Mouse (Mus musculus) right cerebral cortex, postnatal 4 days (tissue): ENCODE measurements around the gene Rab29.
"Not testable (repeated sequence)": the region's sequence is repeated elsewhere in the genome, so short reads cannot be mapped to it uniquely, and the experiment has no call there.

Source experiments
- DNase-seq: peaks from one replicate; pipeline ENCODE4 v3.0.0-alpha.2; 2022

Rab29 gene

DNA sequence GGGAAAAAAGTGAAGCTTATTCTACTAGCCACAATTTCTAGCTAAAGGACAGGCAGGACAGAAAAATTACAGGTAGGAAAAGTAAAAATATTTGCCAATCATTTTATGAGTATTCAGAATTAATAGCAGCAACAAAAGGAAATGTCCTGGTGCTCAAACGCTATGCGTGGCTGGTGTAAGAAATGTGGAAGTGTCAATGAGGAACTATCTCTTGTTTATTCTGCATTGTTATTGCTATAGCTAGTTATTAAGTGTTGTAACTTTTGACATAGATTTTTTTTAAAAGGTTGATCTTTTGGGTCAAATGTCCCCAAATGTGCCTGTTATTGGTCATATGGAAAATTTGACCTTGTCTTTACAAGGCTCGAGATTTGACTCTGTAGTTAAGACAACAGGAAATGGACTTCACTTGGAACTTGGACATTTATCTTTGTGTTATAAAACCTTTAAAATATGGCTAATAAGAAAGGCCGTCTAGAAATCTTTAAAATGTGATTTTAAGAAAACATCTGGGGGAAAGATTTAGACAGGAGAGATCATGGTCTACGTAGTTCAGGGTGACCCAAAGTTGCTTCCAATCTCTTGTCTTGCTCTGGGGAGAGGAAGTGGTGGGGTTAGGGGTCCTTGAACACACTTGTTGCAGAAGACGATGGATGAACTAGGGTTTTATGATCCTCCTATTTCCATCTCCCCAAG lies 572 bp upstream of the Rab29 start:
- no peak for DNase-seq

GRCm38 (mm10) chr1:131867946-131868290 lies 894 bp downstream of the Rab29 start:
- DNase-seq: no peak

- DNase-seq: no peak
These were observed 2.5 kb downstream of the Rab29 start for GRCm38 (mm10) chr1:131869561-131869960.

- no peak for DNase-seq
These were observed 5.8 kb downstream of the Rab29 start for GRCm38 (mm10) chr1:131872856-131873255.

DNA sequence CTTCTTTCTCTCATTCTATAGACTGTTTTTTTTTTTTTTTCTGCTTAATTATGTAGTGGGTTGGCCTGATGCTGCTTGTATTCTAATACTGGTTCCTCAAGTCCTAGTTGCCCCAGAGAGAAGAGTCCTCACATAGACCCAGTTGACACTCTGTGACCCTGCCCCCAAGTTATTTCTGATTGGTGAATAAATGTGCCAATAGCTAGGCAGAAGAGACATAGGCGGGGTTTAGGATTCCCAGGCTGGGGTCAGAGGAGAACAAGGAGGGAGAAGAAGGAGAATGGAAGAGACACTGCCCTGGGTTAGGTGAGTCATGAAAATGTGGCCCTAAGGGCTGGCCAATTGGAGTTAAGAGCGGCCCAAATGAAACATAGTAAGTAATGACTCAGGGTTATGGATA lies 12.8 kb downstream of the Rab29 start:
- no peak for DNase-seq

DNA sequence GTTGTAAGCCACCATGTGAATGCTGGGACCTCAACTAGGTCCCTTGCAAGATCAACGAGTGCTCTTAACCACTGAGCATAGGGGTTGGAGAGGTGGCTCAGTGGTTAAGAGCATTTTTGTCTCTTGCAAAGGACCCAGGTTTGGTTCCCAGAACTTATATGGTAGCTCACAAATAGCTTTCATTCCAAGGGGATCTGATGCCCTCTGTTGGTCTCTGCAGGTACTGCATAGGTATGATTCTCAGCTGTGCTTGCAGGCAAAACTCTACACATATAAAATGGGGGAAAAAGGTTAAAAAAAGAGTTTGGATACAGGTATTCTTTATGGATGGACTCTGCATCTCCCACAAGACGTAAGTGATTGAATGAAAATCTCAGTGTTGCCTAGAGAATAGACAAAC lies 15.8 kb downstream of the Rab29 start:
- no peak for DNase-seq

DNA sequence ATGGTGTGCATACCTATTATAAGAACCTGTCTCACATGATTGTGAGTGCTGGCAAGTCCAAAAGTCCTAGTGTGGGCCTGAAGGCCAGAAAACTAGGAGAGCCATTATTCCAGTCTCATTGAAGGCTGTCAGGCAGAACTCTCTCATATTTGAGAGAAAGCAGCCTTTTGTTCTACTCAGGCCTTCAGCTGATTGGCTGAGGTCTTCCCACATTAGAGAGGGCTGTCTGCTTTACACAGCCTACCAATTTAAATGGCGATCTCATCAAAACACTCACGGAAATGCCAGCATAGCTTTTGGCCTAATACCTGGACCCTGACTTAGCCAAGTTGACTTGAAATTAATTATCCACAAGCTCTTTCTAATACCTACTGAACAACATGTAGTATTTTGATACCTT lies 19.1 kb downstream of the Rab29 start:
- DNase-seq: no peak

GRCm38 (mm10) chr1:131886641-131887040 lies 19.6 kb downstream of the Rab29 start:
- no peak for DNase-seq

GRCm38 (mm10) chr1:131890043-131890658 lies 23.1 kb downstream of the Rab29 start:
- DNase-seq: no peak

DNA sequence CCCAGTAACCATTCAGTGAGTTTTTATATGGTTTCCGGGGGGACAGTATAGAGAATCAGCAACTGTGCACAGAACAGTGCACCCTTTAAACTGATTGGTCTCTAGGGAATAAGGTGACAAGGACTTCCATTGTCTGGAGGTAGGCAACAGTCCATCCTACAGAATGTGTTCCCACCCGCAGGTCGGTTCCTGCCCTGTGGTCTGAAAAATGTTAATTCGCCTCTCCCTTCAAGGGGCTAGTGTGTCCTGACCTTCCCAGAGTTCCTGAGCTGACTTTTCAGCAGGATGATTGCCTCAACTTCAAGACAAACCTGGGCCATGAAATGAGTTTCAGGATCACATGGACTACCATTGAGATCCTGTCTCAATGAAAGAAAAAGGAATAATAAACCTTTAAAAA lies 24.4 kb downstream of the Rab29 start:
- DNase-seq: no peak

- DNase-seq: no peak
These were observed 35.7 kb downstream of the Rab29 start for GRCm38 (mm10) chr1:131902679-131903078.

DNA sequence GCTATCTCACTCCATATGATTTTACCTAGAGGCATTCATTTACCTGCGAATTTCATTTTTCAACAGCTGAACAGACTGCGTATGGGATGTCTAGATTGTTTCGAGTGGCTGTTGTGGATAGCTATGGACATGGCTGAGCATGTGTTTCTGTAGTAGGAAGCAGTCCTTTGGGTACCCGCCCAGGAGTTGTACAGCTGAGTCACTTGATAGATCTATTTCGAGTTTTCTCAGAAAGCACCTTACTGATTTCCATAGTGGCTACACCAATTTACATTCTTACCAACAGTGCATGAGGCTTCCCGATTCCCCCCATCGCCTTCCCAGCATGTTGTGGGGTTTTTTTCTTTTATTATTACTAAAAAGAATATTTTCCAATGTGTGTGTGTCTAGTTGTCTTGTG lies 36.2 kb downstream of the Rab29 start:
- DNase-seq: no peak

DNA sequence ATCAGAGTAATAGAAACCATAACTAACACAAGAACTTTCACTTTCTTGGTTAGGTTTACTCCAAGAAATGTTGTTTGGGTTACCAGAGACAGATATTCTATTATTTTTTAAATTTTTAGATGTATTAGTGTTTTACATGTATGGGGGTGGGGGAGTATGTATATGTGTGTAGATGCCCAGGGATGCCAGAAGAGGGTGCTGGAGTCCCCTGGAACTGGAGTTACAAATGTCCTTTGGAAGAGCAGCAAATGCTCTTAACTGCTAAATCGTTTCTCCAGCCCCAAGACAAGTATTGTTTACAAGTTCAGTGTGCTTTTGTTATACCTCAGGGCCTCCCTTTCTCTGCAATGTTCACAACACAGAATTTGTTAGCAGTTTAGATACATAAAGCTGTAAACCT lies 38.5 kb downstream of the Rab29 start:
- DNase-seq: no peak

DNA sequence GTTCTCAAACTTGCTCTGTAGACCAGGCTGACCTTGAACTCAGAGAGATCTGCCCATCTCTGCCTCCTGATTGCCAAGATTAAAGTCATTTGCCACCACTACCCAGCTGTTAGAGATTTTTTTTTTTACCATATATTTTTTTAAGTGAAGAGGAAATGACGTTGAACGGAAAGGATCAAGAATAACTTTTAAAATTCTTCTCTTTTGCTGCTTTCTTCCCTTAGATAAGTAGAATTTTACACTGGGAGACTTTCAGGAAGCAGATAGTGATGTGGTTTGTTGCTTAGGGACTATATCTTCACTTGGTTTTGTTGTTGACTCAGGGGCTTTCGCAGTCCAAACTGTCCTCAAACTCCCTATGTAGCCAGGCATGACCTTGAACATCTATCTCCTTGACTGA lies 41.4 kb downstream of the Rab29 start:
- DNase-seq: no peak

DNA sequence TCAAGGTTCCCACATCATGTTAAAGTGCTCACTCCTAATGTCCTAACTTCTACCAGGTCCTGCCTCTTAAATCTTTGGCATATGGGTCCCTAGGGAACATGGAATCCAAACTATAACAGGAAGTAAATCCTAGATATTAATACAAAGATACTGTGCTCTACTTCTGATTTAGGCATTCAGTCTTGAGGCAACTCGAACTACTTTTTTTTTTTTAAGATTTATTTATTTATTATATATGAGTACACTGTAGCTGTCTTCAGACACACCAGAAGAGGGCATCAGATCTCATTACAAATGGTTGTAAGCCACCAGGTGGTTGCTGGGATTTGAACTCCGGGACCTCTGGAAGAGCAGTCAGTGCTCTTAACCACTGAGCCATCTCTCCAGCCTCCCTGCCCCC lies 42.2 kb downstream of the Rab29 start:
- not testable (repeated sequence) for DNase-seq

DNA sequence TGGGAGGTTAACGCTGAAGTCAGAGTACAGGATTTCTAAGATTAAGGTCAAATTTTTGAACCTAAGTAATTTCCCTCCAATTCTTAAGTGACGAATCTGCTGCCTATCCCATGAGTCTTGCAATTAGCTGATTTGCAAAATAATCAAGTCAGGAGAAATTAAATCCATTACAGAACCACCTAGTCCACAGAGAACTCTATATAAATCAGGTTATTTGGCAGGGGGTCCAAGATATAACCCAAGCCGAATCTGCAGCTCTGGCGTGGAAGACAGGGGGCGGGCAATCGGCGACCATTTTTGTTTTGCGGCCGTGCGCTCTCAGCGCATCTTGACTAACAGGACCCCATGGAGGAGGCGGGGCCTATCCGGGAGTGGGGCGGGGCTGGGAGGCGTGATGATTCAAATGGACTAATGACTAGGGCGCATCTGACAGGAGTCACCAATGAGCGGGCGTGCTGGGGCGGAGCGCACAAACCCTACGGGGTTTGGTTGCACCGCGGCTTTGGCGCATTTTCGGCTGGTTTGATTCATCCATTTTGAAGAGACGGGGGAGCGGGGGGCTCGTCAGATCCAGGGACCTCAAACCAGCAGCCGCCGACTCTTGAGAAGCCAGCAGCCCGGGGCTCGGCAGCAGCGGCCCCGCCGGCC lies 43.1 kb downstream of the Rab29 start, which contains the start of gene Nucks1:
Gene Nucks1, plus strand, starts transcription at position 534 of the 648 bp plus-strand sequence.
- peak; percentile 99 for DNase-seq

DNA sequence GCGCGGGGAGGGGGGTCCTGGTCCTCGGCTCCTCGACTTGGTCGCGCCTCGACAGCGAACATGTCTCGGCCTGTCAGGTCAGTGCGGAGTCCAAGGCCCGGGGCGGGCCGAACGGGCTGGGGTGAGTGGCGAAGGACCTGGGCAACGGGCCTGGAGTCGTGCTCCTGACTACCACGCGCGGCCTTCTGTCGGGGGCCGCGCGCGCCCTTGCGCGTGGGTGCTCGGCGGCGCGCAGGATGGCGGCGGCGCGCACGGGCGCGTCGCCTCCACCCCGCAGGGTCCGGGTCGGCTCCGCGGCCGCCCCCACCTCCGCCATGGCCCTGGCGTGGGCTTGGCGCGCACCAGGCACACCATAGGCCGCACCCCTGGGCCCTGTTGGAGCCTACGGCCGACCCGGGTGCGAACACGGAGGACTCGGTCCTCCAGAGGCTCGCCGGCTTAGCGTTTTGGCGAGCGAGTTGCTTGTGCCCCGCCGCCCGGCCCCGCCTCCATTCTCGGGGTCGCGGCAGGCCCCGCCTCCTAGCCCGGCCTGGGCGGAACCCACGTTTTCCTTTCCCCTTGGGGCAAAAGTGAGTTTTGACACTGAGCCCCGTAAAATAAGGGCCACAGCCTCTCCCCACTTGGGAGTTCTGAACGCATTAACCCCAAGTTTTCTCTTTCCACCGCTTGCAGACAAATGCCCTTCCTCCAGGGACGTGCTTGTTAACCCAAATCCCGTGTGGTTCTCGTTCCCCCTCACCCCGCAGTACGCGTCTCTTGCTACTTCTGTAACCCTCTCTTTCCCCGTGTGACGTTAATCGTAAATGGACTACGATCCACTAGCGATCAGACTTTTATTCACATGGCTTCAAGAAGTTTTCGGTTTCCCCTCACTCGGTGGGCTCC lies 43.9 kb downstream of the Rab29 start:
- peak; percentile 65 for DNase-seq

DNA sequence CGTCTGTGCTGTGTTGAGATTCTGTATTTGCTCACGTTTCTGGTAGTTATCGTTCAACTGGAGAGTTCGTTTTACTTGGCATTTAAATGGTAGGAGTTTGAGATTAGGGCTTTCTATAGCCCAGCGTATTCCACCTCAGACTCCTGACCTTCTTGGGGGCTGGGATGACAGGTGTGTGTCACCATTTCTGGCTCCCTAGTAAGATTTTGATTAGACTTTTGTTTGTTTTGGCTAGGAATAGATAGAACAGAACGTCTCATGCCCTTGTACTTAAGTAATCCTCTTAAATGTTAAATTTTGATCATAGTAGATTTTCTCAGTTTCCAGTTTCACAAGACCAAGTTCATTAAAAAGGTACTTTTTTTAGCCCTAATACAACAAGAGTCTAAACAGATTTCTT lies 50.6 kb downstream of the Rab29 start:
- no peak for DNase-seq

- no peak for DNase-seq
These were observed 52.0 kb downstream of the Rab29 start for GRCm38 (mm10) chr1:131919052-131919451.

DNA sequence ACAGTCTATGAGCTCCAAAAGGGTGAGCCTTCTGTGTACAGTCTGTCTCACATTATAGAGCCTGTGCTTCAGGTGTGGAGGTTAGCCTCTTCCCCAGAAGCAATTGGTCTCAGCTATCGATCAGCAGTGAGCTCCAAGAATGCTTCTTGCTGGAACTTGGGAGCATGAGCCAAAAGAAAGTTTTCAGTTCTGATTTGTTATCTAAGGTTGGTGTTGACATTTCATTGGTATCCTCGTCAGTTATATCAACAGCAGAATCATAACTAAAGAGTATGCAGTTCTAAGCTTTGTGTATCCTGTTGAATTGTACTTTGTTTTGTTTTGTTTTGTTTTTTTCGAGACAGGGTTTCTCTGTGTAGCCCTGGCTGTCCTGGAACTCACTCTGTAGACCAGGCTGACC lies 55.1 kb downstream of the Rab29 start:
- no peak for DNase-seq
